Mouse (Mus musculus) thymus, adult 2 months (tissue): ENCODE measurements around the gene Ephb3.

Source experiments
- CTCF ChIP-seq: fragments of 200-500 bp; IDR thresholded peaks from 2 replicates; pipeline ENCODE4 v1.5.1; 2012; ENCODE audit warnings: mild to moderate bottlenecking, control low read depth, low read length, moderate library complexity, borderline replicate concordance; ENCODE audit not compliant: control insufficient read depth, poor library complexity, insufficient read depth; ENCODE audit errors: extremely low read depth
- POLR2A ChIP-seq: fragments of 200-500 bp; IDR thresholded peaks from 2 replicates; pipeline ENCODE4 v1.6.1; 2012; ENCODE audit warnings: mild to moderate bottlenecking, low read length, control low read depth, moderate library complexity; ENCODE audit not compliant: control insufficient read depth, poor library complexity, insufficient read depth; ENCODE audit errors: extremely low read depth

DNA sequence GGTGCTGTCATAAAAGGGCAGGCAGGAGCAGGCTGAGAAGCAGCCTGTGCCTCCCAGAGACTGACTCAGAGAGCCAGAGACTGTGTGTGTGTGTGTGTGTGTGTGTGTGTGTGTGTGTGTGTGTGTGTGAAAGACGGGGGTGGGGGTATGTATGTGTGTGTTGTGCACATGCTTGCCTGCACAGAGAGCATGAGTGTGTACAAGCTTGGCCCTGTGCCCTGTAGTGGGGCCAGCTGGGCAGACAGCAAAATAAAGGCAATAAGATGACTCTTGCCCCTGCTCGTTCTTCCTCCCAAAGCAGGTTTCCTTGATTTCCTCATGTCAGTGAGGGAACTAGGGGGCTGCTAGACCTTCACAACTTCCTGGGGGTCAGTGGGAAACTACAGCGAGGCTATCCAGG lies 18.5 kb downstream of the Ephb3 start:
- TF ChIP-seq CTCF, result no peak
- TF ChIP-seq POLR2A, result no peak
